In the genomic region with DNA sequence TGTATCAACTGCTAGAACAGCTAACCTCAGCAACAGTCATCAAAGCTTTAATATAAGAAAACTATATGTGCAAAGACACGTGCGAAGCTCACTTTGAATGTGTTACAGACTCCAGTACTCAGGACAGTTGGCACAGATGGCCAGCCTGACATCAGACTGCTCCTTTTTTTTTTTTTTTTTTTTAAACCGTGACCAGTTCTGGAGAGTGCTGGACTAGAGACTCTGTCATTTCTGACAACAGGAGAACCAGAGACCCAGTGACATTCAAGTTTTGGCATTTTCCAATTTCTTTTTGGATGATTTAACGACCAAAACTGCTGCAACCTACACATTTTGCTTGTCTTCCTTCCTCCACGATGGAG, we compare ENCODE assay signal across 10 mouse cellular contexts.
DNase-seq lines count a peak whose midpoint lies in the region; ATAC-seq and TF ChIP-seq lines count a peak whose summit lies in the region.
"Had no signal": no experiment of that assay in that cellular context is flagged by ENCODE, and none has a peak within 500 bp of the region (broad histone marks: within the 10 kb centered on the region; RNA-seq: fewer than 3 reads in every experiment).

No protein-coding gene starts in this region.

- H3K4me1 ChIP-seq in hindbrain, embryonic 16.5 days (ENCODE audit: control insufficient read depth, insufficient read depth, low read depth, low read length) = no peaks in the 10 kb centered on the region; the same call in 1 of the 2 replicates
- no peaks in the 10 kb centered on the region for H3K4me1 ChIP-seq in hindbrain, embryonic 10.5 days (replicated peaks)
- no peaks in the 10 kb centered on the region for H3K4me1 ChIP-seq in midbrain, postnatal 0 days (ENCODE audit: insufficient read depth, low read length)
- no peaks in the 10 kb centered on the region for H3K4me1 ChIP-seq in midbrain, embryonic 14.5 days (ENCODE audit: control insufficient read depth, insufficient read depth, low read length)
- H3K4me1 ChIP-seq in neural tube, embryonic 15.5 days = peaks cover 12% of the 10 kb centered on the region
- H3K4me1 ChIP-seq: liver, embryonic 15.5 days had no signal

- no peak overlapping the region for H3K27ac ChIP-seq in hindbrain, embryonic 16.5 days (ENCODE audit: low read depth, low read length)
- H3K27ac ChIP-seq in hindbrain, embryonic 10.5 days = no peak overlapping the region
- no peak overlapping the region for H3K27ac ChIP-seq in midbrain, postnatal 0 days (ENCODE audit: low read depth, low read length)
- no peak overlapping the region; the same call in 1 of the 2 replicates for H3K27ac ChIP-seq in midbrain, embryonic 14.5 days (replicated peaks; ENCODE audit: low read depth, low read length)
- H3K27ac ChIP-seq in neural tube, embryonic 15.5 days (replicated peaks) = 0 out of 2 replicates have a peak overlapping the region, but pooled peaks have one; percentile 33
- H3K27ac ChIP-seq: liver, embryonic 15.5 days had no signal

- no peak overlapping the region for H3K9ac ChIP-seq in hindbrain, embryonic 16.5 days (ENCODE audit: low read depth, low read length)
- no peak overlapping the region for H3K9ac ChIP-seq in midbrain, postnatal 0 days (replicated peaks; ENCODE audit: low read length, poor library complexity, severe bottlenecking)
- no peak overlapping the region for H3K9ac ChIP-seq in midbrain, embryonic 14.5 days (replicated peaks; ENCODE audit: low read length)
- H3K9ac ChIP-seq in neural tube, embryonic 15.5 days (replicated peaks) = no peak overlapping the region
- H3K9ac ChIP-seq: liver, embryonic 15.5 days had no signal

- no peak for DNase-seq in hindbrain, embryonic 10.5 days (ENCODE audit: low spot score)
- peak; percentile 24 for DNase-seq in midbrain, postnatal 0 days (ENCODE audit: low spot score)
- DNase-seq in midbrain, embryonic 14.5 days = no peak
- peak; percentile 23 to 44 for DNase-seq in cerebellum, postnatal 36 days
- DNase-seq in spleen, postnatal 36 days (ENCODE audit: low spot score in 2 of 2) = no peak
- DNase-seq: thymus, adult 18-20 months had no signal

- 42% methylated on average over 5 of the region's 5 CpGs for WGBS in hindbrain, embryonic 16.5 days
- WGBS in hindbrain, embryonic 10.5 days = 71% methylated on average over 5 of the region's 5 CpGs
- 43% methylated on average over 5 of the region's 5 CpGs for WGBS in midbrain, postnatal 0 days
- 60% methylated on average over 5 of the region's 5 CpGs for WGBS in midbrain, embryonic 14.5 days
- WGBS in neural tube, embryonic 15.5 days = 36% methylated on average over 5 of the region's 5 CpGs

- ATAC-seq in hindbrain, embryonic 16.5 days = peak; percentile 72
- peak; percentile 31; the same call in 1 of the 2 replicates for ATAC-seq in midbrain, postnatal 0 days (ENCODE audit: low FRiP score)
- no peak for ATAC-seq in midbrain, embryonic 14.5 days (ENCODE audit: low FRiP score, low TSS enrichment)
- ATAC-seq in neural tube, embryonic 15.5 days (ENCODE audit: low FRiP score) = no peak
- ATAC-seq: activated CD4-positive, CD25-positive, alpha-beta regulatory T cell, adult 4 months had no signal

- no peak overlapping the region for H3K4me3 ChIP-seq in hindbrain, embryonic 16.5 days (ENCODE audit: low read length)
- no peak overlapping the region for H3K4me3 ChIP-seq in hindbrain, embryonic 10.5 days
- H3K4me3 ChIP-seq in midbrain, postnatal 0 days (ENCODE audit: low read depth, low read length) = no peak overlapping the region
- H3K4me3 ChIP-seq in midbrain, embryonic 14.5 days (replicated peaks; ENCODE audit: low read depth, low read length) = no peak overlapping the region
- H3K4me3 ChIP-seq in neural tube, embryonic 15.5 days (replicated peaks) = no peak overlapping the region
- H3K4me3 ChIP-seq: liver, embryonic 15.5 days had no signal

- peak overlapping the region; percentile 1; the same call in 1 of the 2 replicates for H3K4me2 ChIP-seq in hindbrain, embryonic 16.5 days (ENCODE audit: low read length)
- no peak overlapping the region for H3K4me2 ChIP-seq in midbrain, postnatal 0 days (ENCODE audit: low read depth, low read length, poor library complexity, severe bottlenecking)
- H3K4me2 ChIP-seq in midbrain, embryonic 14.5 days (ENCODE audit: low read length) = no peak overlapping the region
- peak overlapping the region; percentile 23; the same call in 1 of the 2 replicates for H3K4me2 ChIP-seq in neural tube, embryonic 15.5 days
- H3K4me2 ChIP-seq: liver, embryonic 15.5 days had no signal

- H3K9me3 ChIP-seq in hindbrain, embryonic 16.5 days (ENCODE audit: control insufficient read depth, low read length) = no peaks in the 10 kb centered on the region
- H3K9me3 ChIP-seq in hindbrain, embryonic 10.5 days = no peaks in the 10 kb centered on the region
- H3K9me3 ChIP-seq in midbrain, postnatal 0 days (ENCODE audit: low read length) = no peaks in the 10 kb centered on the region
- H3K9me3 ChIP-seq in midbrain, embryonic 14.5 days (ENCODE audit: control insufficient read depth, low read length) = no peaks in the 10 kb centered on the region
- H3K9me3 ChIP-seq in neural tube, embryonic 15.5 days (replicated peaks) = no peaks in the 10 kb centered on the region
- H3K9me3 ChIP-seq: liver, embryonic 15.5 days had no signal

- no peak for TF ChIP-seq CTCF in midbrain, postnatal 0 days (IDR thresholded peaks at IDR 0.05)

- H3K36me3 ChIP-seq in hindbrain, embryonic 16.5 days (ENCODE audit: control insufficient read depth, insufficient read depth, low read length) = no peaks in the 10 kb centered on the region
- H3K36me3 ChIP-seq in hindbrain, embryonic 10.5 days = no peaks in the 10 kb centered on the region
- no peaks in the 10 kb centered on the region for H3K36me3 ChIP-seq in midbrain, postnatal 0 days (ENCODE audit: insufficient read depth, low read length)
- H3K36me3 ChIP-seq in midbrain, embryonic 14.5 days (ENCODE audit: control insufficient read depth, insufficient read depth, low read length) = no peaks in the 10 kb centered on the region
- H3K36me3 ChIP-seq in neural tube, embryonic 15.5 days = no peaks in the 10 kb centered on the region
- H3K36me3 ChIP-seq: liver, embryonic 15.5 days had no signal

- no peaks in the 10 kb centered on the region for H3K27me3 ChIP-seq in hindbrain, embryonic 16.5 days (replicated peaks; ENCODE audit: control insufficient read depth, insufficient read depth, low read length)
- no peaks in the 10 kb centered on the region for H3K27me3 ChIP-seq in hindbrain, embryonic 10.5 days (ENCODE audit: insufficient read depth, poor library complexity, severe bottlenecking)
- H3K27me3 ChIP-seq in midbrain, postnatal 0 days (ENCODE audit: insufficient read depth, low read length) = no peaks in the 10 kb centered on the region
- H3K27me3 ChIP-seq in midbrain, embryonic 14.5 days (ENCODE audit: control insufficient read depth, insufficient read depth, low read length) = no peaks in the 10 kb centered on the region
- H3K27me3 ChIP-seq in neural tube, embryonic 15.5 days (replicated peaks) = no peaks in the 10 kb centered on the region
- H3K27me3 ChIP-seq: liver, embryonic 15.5 days had no signal

Comparison
In these comparisons a context has a peak if more than half of its experiments do, and no peak if none do; other contexts are left out.
1. ATAC-seq: peak in hindbrain, embryonic 16.5 days (single experiment) and midbrain, postnatal 0 days (single experiment); none in midbrain, embryonic 14.5 days (single experiment) and neural tube, embryonic 15.5 days (single experiment).
2. DNase-seq: peak in midbrain, postnatal 0 days (single experiment) and cerebellum, postnatal 36 days (2 of 2); none in hindbrain, embryonic 10.5 days (single experiment), midbrain, embryonic 14.5 days (single experiment) and spleen, postnatal 36 days (0 of 2).
3. H3K4me2 ChIP-seq: peak in hindbrain, embryonic 16.5 days (single experiment) and neural tube, embryonic 15.5 days (single experiment); none in midbrain, postnatal 0 days (single experiment) and midbrain, embryonic 14.5 days (single experiment).